Mouse (Mus musculus) adrenal gland, postnatal 25 days (tissue): ENCODE data around the gene Trip6. TPM values are rescaled to one million over a fixed set of nuclear protein-coding genes. Genes with fewer than 3 reads are reported as not detected.

Source experiments
- DNase-seq: peaks from one replicate; pipeline ENCODE4 v3.0.0; 2021; ENCODE audit warnings: mixed read lengths
- microRNA-seq, 2 experiments: library from miRNA; unstranded; fragments of <30 nt; microRNA quantifications; one replicate each; pipeline ENCODE4 v1.2.0; 2021
- total RNA-seq: library from RNA; stranded (reverse); gene quantifications from 2 replicates; pipeline ENCODE4 v1.2.3, GENCODE M21; 2021

Trip6 gene
- total RNA-seq, 1 experiment from 2014 or later = 40.8 TPM

DNA sequence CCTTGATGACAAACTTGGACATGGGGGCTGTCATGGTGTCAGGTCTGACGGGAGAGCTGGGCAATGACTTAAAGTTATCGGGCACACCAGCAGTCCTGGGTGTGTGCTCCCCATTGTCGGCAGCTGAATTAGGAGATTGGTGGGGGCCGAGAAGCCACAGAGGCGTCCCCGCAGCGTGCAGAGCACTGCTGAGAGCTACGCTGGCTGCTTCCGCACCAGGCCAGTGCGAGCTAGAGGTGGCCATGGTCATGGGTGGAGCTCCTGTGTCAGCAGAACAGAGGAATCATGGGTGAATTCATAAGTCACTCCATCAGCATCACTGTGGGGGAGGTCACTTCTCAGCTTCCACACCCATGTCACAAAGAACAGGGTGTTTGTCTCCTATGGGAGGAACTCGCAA is 49.4 kb downstream of the Trip6 start:
- no peak for DNase-seq

DNA sequence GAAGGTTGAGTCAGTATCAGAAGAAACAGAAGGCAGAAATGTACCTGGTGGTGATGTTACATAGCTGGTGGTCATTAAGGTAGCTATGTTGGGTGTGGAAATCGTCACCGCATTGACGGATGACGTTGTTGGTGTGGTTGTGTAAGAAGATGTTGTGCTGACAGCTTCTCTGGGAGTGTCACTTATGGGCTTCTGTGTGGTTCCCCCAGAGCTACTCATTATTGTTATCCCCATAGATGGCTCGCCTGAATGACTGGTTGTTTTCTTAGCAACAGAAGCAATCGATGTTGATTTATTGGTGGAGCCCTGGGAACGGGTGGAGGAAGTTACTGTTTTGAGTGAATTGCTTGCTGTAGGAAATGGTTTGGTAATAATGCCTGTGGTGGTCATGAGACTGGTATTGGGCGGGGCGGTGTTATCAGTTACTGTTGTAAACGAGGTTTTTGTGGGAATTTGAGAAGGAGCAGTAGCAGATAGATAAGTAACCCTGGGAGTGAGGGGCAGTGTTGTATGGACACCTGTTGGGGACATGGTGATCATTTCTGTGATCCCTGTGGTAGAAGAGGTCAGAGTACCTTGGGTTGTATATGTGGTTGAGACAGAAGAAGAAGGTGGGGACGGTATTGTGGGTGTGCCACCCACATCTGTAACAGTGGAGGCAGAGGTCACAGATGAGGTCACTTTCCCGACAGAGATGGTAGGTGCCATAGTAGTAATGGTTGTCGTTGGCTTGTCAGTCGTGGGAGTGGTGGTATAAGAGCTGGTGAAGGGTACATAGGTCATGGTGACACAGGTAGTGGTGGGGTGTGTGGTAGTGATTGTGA is 50.1 kb downstream of the Trip6 start:
- no peak for DNase-seq

Small RNA genes within 50 kb of the gene (microRNA-seq; reads per million reads assigned to microRNA genes)
- gene Mir7036 (0.69 to 1.8 reads per million in 2 experiments), gene Mir8116 (0 reads per million in 2 experiments)

Other genes with a start within 250 kb of the Trip6 start
- gene Serpine1, start 242.1 kb downstream of the Trip6 start, total RNA-seq = 2.0 and 3.4 TPM in 2 replicates
- 44.0 and 53.3 TPM in 2 replicates for gene Trim56, start 198.2 kb downstream of the Trip6 start, total RNA-seq
- gene Muc3, start 165.1 kb downstream of the Trip6 start, total RNA-seq = not detected in 2 replicates
- gene Muc3a, start 102.0 kb downstream of the Trip6 start, total RNA-seq = 0.15 TPM in 1 of 2 replicates, not detected in the other
- 6.7 and 10.9 TPM in 2 replicates for gene Ache, start 26.9 kb downstream of the Trip6 start, total RNA-seq
- 9.6 and 12.1 TPM in 2 replicates for gene Ufsp1, start 19.8 kb downstream of the Trip6 start, total RNA-seq
- 164 and 195 TPM in 2 replicates for gene Srrt, start 6.7 kb downstream of the Trip6 start, total RNA-seq
- gene Slc12a9, start 19.2 kb upstream of the Trip6 start, total RNA-seq = 9.2 and 17.7 TPM in 2 replicates
- 54.6 and 70.5 TPM in 2 replicates for gene Ephb4, start 35.7 kb upstream of the Trip6 start, total RNA-seq
- gene Zan, start 162.7 kb upstream of the Trip6 start, total RNA-seq = not detected in 2 replicates
- 29.9 and 31.7 TPM in 2 replicates for gene Pop7, start 188.1 kb upstream of the Trip6 start, total RNA-seq
- 34.7 and 52.3 TPM in 2 replicates for gene Gigyf1, start 204.1 kb upstream of the Trip6 start, total RNA-seq
- not detected in 2 replicates for gene Epo, start 218.8 kb upstream of the Trip6 start, total RNA-seq
- 580 and 681 TPM in 2 replicates for gene Gnb2, start 219.1 kb upstream of the Trip6 start, total RNA-seq
- gene Actl6b, start 239.1 kb upstream of the Trip6 start, total RNA-seq = 2.7 and 6.4 TPM in 2 replicates